Mouse (Mus musculus): Measurements from ENCODE around the gene Casc4. TPM values are rescaled to one million over a fixed set of nuclear protein-coding genes. Genes with fewer than 3 reads are reported as not detected.
"Not testable (repeated sequence)": the region's sequence is repeated elsewhere in the genome, so short reads cannot be mapped to it uniquely, and the experiment has no call there.

Casc4 gene
- polyA plus RNA-seq, 1 experiment from 2014 or later: 32.2 TPM

DNA sequence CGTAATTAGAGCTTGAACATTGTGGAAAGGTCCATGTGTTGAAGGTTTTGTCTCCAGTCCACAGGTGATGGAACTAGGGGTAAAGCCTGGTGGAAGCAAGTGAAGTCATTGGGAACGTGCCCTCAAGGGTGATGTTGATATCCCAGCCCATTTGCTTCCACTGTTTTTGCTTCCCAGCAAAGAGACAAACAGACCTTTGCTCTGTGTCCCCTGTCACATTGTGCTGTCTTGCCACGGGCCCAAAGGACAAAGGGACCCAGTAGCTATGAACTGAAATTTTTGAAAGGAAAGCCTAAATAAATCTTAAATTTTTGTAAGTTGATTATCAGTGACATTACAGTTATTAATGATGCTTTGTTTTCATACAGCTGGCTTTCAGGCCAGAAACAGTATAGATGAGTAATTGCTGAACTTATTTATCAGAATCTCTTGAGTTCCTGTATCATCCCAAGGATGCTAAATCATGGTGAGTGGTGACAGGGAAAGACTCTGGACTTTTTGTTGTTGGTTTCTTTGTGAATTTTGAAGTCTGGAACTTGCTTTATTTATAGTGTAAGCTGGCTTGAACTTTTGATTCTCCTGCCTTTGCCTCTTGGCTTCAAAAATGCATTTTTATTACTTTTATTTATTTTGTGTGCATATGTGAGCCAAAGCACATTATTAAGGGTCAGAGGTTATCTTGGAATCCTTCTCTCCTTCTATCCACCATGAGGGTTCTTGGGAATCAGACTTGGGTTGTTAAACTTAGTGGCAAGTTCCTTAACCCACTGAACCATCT is 22.1 kb downstream of the Casc4 start:
- no peaks in the 10 kb centered on the region for H3K9me3 ChIP-seq (ENCODE audit: control insufficient read depth, low read length)
- no peaks in the 10 kb centered on the region for H3K4me1 ChIP-seq (ENCODE audit: control insufficient read depth, insufficient read depth, low read depth, low read length)
- H3K9ac ChIP-seq (ENCODE audit: low read depth, low read length): no peak overlapping the region
- no peaks in the 10 kb centered on the region for H3K27me3 ChIP-seq (replicated peaks; ENCODE audit: control insufficient read depth, insufficient read depth, low read length)
- H3K4me2 ChIP-seq (ENCODE audit: low read length): no peak overlapping the region
- H3K4me3 ChIP-seq (ENCODE audit: low read length): no peak overlapping the region
- no peaks in the 10 kb centered on the region for H3K36me3 ChIP-seq (ENCODE audit: control insufficient read depth, insufficient read depth, low read length)
- no peak for ATAC-seq
- 91% methylated on average over 3 of the region's 3 CpGs for WGBS
- no peak overlapping the region for H3K27ac ChIP-seq (ENCODE audit: low read depth, low read length)

DNA sequence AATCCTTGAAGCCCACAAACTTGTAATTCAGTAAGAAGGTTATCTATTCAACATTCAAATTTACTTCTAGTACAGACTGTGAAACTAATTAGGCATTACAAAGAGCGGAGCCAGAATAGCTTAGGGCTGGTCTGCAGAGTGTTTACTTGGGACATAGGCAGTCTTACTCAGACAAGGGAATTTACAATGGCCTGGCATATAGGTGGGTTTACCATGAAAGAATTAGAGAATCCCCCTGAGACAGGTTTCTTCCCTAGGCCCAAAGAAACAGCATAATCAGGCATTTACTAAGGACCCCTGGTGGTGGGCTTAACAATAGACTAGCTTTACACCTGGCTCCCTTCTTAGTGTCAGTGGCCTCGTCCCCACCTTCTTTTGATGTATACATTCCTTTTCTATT is 28.5 kb downstream of the Casc4 start:
- 80% methylated on average over 2 of the region's 2 CpGs for WGBS
- H3K27me3 ChIP-seq (replicated peaks; ENCODE audit: control insufficient read depth, insufficient read depth, low read length): no peaks in the 10 kb centered on the region

DNA sequence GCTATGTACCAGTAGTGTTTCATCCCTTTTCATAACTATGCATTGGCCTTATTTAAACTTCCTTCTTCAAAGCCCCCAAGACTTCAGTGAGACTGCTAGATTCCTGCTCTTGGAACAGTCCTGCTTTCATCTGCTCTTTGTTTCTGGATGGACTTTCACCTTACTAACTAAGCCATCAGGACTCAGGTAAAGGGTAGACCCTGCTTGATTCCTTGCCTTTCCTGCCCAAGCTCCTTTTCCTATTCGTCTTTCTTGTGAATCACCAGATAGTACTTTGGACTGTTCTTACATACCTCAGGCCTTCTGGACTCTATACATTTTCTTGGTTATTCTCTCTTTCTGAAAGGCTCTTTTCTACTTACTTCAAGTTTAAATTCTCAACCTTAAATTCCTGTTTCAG is 30.1 kb downstream of the Casc4 start:
- ATAC-seq: no peak
- no peaks in the 10 kb centered on the region for H3K9me3 ChIP-seq (ENCODE audit: control insufficient read depth, low read length)
- H3K27ac ChIP-seq (ENCODE audit: low read depth, low read length): no peak overlapping the region
- WGBS: 92% methylated on average over 1 of the region's 1 CpGs
- no peaks in the 10 kb centered on the region for H3K4me1 ChIP-seq (ENCODE audit: control insufficient read depth, insufficient read depth, low read depth, low read length)
- H3K36me3 ChIP-seq (ENCODE audit: control insufficient read depth, insufficient read depth, low read length): no peaks in the 10 kb centered on the region
- H3K4me3 ChIP-seq (ENCODE audit: low read length): no peak overlapping the region
- no peak overlapping the region for H3K9ac ChIP-seq (ENCODE audit: low read depth, low read length)
- H3K27me3 ChIP-seq (replicated peaks; ENCODE audit: control insufficient read depth, insufficient read depth, low read length): no peaks in the 10 kb centered on the region
- no peak overlapping the region for H3K4me2 ChIP-seq (ENCODE audit: low read length)

More for the DNA sequence above, 28.5 kb downstream of the Casc4 start:
- no peaks in the 10 kb centered on the region for H3K9me3 ChIP-seq (ENCODE audit: control insufficient read depth, low read length)
- H3K27ac ChIP-seq (ENCODE audit: low read depth, low read length): no peak overlapping the region
- no peak overlapping the region for H3K4me2 ChIP-seq (ENCODE audit: low read length)
- no peak for ATAC-seq
- H3K36me3 ChIP-seq (ENCODE audit: control insufficient read depth, insufficient read depth, low read length): no peaks in the 10 kb centered on the region
- no peak overlapping the region for H3K4me3 ChIP-seq (ENCODE audit: low read length)
- no peak overlapping the region for H3K9ac ChIP-seq (ENCODE audit: low read depth, low read length)
- no peaks in the 10 kb centered on the region for H3K4me1 ChIP-seq (ENCODE audit: control insufficient read depth, insufficient read depth, low read depth, low read length)

DNA sequence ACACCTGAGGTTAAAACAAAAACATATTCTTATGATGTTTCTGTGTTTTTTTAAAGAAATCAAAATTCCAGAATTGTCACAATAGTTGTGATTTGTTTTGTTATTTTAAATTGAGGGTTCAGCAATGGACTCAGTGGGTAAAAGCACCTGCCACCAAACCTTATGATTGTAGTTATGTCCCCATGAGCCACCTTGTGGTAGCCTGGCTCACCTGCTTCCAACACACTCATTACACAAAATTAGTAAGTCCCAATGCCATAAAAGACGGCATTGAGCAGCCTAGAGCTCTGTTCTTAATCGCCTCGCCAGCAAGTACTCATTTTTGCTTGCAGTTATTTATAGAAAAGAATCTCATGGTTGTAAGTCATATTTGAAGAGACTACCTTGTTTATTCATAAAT is 43.2 kb downstream of the Casc4 start:
- no peak overlapping the region for H3K4me3 ChIP-seq (ENCODE audit: low read length)
- no peaks in the 10 kb centered on the region for H3K27me3 ChIP-seq (replicated peaks; ENCODE audit: control insufficient read depth, insufficient read depth, low read length)
- no peak for ATAC-seq
- H3K9ac ChIP-seq (ENCODE audit: low read depth, low read length): no peak overlapping the region
- H3K36me3 ChIP-seq (ENCODE audit: control insufficient read depth, insufficient read depth, low read length): peaks cover 11% of the 10 kb centered on the region
- no peaks in the 10 kb centered on the region for H3K4me1 ChIP-seq (ENCODE audit: control insufficient read depth, insufficient read depth, low read depth, low read length)
- H3K4me2 ChIP-seq (ENCODE audit: low read length): no peak overlapping the region
- H3K9me3 ChIP-seq (ENCODE audit: control insufficient read depth, low read length): no peaks in the 10 kb centered on the region
- WGBS: 91% methylated on average over 3 of the region's 3 CpGs
- H3K27ac ChIP-seq (ENCODE audit: low read depth, low read length): no peak overlapping the region

DNA sequence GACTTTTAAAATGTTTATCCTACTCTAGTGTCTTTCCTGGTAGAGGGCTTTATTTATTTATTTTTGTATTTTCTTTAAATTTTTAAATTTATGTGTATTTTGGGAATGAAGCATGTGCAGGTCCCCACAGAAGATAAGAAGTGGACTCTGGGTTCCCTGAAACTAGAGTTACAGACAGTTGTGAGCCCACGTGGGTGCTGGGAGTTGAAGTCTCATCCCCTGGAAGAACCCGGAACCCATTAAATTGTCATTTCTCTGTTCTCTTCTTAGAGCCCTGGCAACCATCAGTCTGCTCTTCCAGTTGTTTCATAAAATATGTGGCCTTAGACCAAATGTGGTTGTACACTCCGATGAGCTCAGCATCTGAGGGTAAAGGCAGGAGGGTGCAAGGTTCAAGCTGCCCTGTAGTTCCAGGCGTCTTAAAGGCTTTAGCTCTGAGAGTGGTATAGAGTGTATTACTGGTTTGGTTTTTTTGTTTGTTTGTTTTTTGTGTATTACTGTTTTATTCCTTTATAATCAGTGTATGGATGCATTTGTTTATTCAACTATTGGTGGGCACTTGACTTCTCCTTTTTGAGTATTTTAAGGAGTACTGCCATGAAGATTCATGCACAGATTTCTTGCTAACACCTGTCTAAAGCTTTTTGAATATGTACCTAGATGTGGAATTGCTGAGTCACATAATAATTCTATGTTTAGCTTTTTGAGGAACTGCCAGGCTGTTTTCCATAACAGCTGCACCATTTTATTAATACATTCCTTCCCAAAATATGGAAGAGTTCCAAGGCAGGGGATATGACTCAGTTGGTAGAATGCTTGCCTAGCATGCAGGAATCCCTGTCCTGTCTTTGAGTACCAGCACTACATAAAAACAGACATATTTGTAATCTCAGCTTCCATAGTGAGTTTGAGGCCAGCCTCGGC is 49.5 kb downstream of the Casc4 start:
- Histone ChIP-seq H3K27me3 (replicated peaks; ENCODE audit: control insufficient read depth, insufficient read depth, low read length) (no peaks in the 10 kb centered on the region), H3K4me3 (ENCODE audit: low read length) (no peak overlapping the region), H3K4me1 (ENCODE audit: control insufficient read depth, insufficient read depth, low read depth, low read length) (no peaks in the 10 kb centered on the region), H3K36me3 (ENCODE audit: control insufficient read depth, insufficient read depth, low read length) (peaks cover 6% of the 10 kb centered on the region), H3K27ac (ENCODE audit: low read depth, low read length) (no peak overlapping the region), H3K4me2 (ENCODE audit: low read length) (no peak overlapping the region), H3K9me3 (ENCODE audit: control insufficient read depth, low read length) (no peaks in the 10 kb centered on the region), H3K9ac (ENCODE audit: low read depth, low read length) (no peak overlapping the region)
- WGBS: 90% methylated on average over 5 of the region's 5 CpGs
- no peak for ATAC-seq

- not testable (repeated sequence) for H3K27ac ChIP-seq (ENCODE audit: low read depth, low read length); H3K36me3 ChIP-seq (ENCODE audit: control insufficient read depth, insufficient read depth, low read length); H3K9ac ChIP-seq (ENCODE audit: low read depth, low read length); H3K9me3 ChIP-seq (ENCODE audit: control insufficient read depth, low read length); H3K27me3 ChIP-seq (replicated peaks; ENCODE audit: control insufficient read depth, insufficient read depth, low read length); H3K4me2 ChIP-seq (ENCODE audit: low read length); H3K4me3 ChIP-seq (ENCODE audit: low read length); ATAC-seq; H3K4me1 ChIP-seq (ENCODE audit: control insufficient read depth, insufficient read depth, low read depth, low read length)
- WGBS: 84% methylated on average over 2 of the region's 2 CpGs
Measured at GRCm38 (mm10) chr2:121937624-121938023, 70.9 kb downstream of the Casc4 start.

DNA sequence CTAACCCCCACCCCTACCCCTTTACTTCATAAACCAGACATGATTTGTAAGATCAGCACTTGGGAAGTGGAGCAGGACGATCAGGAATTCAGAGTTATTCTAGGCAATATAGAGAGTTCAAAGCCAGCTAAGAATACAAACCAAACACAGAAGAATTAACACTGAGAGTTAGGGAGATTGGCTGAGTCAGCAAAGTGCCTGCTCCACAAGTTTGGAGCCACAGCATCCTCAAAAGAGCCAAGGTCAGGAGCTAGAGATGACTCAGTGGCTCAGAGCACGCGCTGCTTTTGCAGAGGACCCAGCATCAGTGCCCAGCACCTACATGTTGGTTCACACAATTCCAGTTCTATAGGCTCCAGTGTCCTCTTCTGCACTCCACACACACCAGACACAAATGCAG is 76.6 kb downstream of the Casc4 start:
- Histone ChIP-seq H3K4me1 (ENCODE audit: control insufficient read depth, insufficient read depth, low read depth, low read length) (no peaks in the 10 kb centered on the region), H3K36me3 (ENCODE audit: control insufficient read depth, insufficient read depth, low read length) (no peaks in the 10 kb centered on the region), H3K4me2 (ENCODE audit: low read length) (no peak overlapping the region), H3K9me3 (ENCODE audit: control insufficient read depth, low read length) (no peaks in the 10 kb centered on the region), H3K27me3 (replicated peaks; ENCODE audit: control insufficient read depth, insufficient read depth, low read length) (no peaks in the 10 kb centered on the region), H3K4me3 (ENCODE audit: low read length) (no peak overlapping the region), H3K27ac (ENCODE audit: low read depth, low read length) (no peak overlapping the region), H3K9ac (ENCODE audit: low read depth, low read length) (no peak overlapping the region)
- no peak for ATAC-seq
- WGBS: 79% methylated on average over 3 of the region's 3 CpGs

DNA sequence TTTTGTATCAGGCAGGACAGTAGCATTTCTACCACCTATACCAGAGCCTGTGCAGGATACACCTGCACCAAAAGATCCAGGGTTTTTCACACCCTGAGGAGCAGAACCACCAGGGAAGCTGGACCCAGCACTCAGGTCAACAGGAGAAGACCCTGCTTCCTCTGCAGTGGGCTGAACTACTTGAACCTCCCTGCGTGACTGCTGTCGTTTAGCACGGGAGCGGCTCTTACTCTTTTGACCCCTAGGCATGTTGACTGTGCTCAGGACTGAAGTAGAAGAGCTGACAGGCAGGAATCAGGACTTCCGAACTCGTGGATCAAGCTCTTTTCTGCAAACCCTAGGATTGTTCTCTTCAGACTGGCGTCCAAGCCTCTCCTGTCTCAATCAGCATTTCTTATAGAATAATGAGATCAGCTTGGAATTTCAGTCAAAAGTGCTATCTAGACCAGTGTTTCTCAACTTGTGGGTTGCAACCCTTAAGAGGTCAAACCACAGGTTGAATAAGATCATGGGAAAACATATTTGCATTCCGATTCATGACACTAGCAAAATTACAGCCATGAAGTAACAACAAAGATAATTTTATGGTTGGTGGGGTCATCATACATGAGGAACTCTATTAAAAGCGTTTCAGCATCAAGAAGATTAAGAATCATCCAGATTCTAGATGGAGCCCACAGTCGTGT is 88.3 kb downstream of the Casc4 start:
- WGBS: 19% methylated on average over 10 of the region's 10 CpGs
- peaks cover 17% of the 10 kb centered on the region for H3K4me1 ChIP-seq (ENCODE audit: control insufficient read depth, insufficient read depth, low read depth, low read length)
- peak overlapping the region; percentile 83 for H3K9ac ChIP-seq (ENCODE audit: low read depth, low read length)
- H3K27me3 ChIP-seq (replicated peaks; ENCODE audit: control insufficient read depth, insufficient read depth, low read length): no peaks in the 10 kb centered on the region
- peak overlapping the region; percentile 67 for H3K4me2 ChIP-seq (ENCODE audit: low read length)
- no peak for ATAC-seq
- no peaks in the 10 kb centered on the region for H3K36me3 ChIP-seq (ENCODE audit: control insufficient read depth, insufficient read depth, low read length)
- no peaks in the 10 kb centered on the region for H3K9me3 ChIP-seq (ENCODE audit: control insufficient read depth, low read length)
- peak overlapping the region; percentile 69 for H3K4me3 ChIP-seq (ENCODE audit: low read length)
- H3K27ac ChIP-seq (ENCODE audit: low read depth, low read length): peak overlapping the region; percentile 85

DNA sequence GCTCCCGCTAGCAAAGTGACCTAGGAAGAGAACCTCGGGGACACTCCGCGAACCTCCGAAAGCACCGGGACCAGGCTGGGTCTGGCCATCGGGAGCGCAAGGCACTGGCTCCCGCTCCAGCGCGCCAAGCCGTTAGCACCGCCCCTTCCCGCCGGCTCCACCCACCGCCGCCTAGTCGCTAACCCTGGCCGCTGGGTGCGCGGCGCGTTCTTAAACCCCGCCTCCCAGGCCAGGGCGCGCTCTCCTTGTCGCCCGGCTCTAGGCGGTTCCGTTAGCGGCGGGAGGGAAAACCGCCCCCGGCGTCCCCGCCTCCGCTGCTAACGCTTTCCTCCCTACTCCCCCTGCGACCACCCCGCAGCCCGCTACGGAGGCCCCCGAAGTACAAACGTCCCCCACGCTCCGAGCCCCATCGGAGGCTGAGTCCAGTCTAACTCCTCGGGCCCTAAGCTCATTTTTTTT is 89.0 kb downstream of the Casc4 start, which contains the start of the genes Ctdspl2 and Mageb3:
Ctdspl2 (plus strand) TSS at position 237 of the 459 bp plus-strand sequence.
Mageb3 (minus strand) TSS at position 328 of the 459 bp plus-strand sequence.
- Histone ChIP-seq H3K4me2 (ENCODE audit: low read length) (peak within 1 kb of the TSS; percentile 69), H3K4me3 (ENCODE audit: low read length) (peak within 1 kb of the TSS; percentile 69), H3K9ac (ENCODE audit: low read depth, low read length) (peak within 1 kb of the TSS; percentile 83), H3K27me3 (replicated peaks; ENCODE audit: control insufficient read depth, insufficient read depth, low read length) (no peaks in the 10 kb centered on the region), H3K4me1 (ENCODE audit: control insufficient read depth, insufficient read depth, low read depth, low read length) (peaks cover 17% of the 10 kb centered on the region), H3K9me3 (ENCODE audit: control insufficient read depth, low read length) (no peaks in the 10 kb centered on the region), H3K36me3 (ENCODE audit: control insufficient read depth, insufficient read depth, low read length) (no peaks in the 10 kb centered on the region; the same call in 1 of the 2 replicates), H3K27ac (ENCODE audit: low read depth, low read length) (peak within 1 kb of the TSS; percentile 85)
- WGBS: under 1% methylated on average over 42 of the region's 48 CpGs
- ATAC-seq: peak; percentile 97
